Mouse (Mus musculus) T-helper 17 cell (primary cell): ENCODE data around the gene Tlr5.

ENCODE experiments used
- in situ Hi-C, 2 experiments: fragments of 300-600 bp; cut with MboI, MseI; formaldehyde crosslinking; loops; 1 replicate in 1 of 2; 2 replicates in 1 of 2; pipeline ENCODE4 v1.15.1; 2025; ENCODE audit warnings: high pct_unique_total_duplicates in 2 of 2

Gene Tlr5

DNA sequence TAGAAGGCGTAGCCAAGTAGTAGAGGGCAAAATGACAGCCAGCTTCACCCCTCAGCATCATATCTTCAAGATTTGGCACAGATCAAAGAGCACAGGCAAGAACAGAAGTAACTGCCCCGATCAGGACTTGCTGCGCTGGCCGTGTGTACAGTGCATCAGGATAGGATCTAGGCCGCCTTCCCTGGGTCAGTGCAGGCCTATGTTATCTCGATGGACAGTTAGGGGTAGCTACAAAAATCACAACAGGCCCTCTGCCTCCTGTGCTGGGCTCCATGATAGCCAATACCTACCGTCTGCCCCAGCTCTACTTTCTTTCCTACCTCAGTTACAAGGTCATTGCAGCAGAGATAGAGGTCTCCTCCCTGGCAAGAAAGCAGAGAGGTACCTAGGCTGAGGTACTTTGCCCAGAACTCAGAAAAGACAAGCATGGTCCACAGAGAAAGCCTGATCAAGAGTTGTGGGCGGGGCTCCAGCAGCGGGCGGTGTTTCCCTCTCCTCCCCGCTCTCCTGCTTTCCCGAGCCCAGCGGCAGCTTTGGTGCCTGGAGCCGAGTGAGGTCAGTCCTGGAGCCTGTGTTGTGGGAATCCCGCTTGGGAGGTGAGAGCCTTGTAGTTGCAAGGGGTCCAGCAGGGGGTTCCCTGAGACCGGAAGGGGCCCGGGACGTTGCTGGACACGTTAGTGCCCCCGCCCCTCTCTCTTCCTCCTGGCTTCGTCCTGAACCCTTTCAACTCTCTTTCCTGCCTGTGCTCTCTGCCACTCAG, at the start of gene Tlr5:
TSS of gene Tlr5 (plus strand) at position 502 of the 760 bp plus-strand sequence.
- in situ Hi-C loops, result loop anchor here in 1 of 2 experiments (5.0 kb wide), 1 partner anchor 87 kb away; no protein-coding TSS in a partner anchor

DNA sequence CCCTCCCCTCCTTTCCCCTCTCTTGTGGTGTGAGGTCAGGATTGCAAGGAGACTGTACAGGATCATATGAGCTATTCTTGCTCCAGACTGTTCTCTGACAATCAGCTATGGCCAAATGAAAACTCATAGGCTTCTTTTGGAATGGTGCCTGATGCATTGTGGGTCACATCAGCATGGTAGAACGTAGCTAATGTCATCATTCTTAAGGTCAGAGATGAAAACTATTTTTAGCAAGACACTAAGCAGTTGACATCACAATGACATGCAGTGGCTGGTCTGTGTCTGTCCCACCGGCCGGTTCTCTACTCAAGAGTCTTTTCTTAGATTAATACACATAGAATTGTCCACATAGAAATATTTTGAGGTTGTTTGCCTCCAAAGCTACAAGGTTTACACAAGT, 48.9 kb upstream of the Tlr5 start:
- in situ Hi-C loops, result no loop called here

- in situ Hi-C loops, result no loop called here
These were observed 46.2 kb upstream of the Tlr5 start for GRCm38 (mm10) chr1:182908050-182909036.

DNA sequence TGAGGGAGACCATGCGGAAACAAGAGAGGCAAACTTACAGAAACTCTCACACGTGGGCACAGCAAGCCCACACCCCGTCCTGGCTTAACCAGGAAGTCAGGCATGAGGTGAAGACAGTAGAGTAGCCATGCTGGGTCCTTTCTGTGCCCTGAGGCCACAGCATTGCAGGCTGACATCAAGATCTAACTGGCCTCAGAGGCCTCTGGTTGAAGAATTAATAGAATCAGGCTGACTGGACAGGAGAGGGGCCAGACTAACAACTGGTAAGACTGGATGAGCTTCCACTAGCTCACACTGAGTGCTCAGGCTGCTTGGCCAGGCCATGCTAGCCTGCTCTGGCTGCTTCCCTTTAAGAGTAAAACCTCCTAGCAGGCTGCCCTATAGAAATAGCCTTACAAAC, 45.5 kb upstream of the Tlr5 start:
- in situ Hi-C loops, result no loop called here

DNA sequence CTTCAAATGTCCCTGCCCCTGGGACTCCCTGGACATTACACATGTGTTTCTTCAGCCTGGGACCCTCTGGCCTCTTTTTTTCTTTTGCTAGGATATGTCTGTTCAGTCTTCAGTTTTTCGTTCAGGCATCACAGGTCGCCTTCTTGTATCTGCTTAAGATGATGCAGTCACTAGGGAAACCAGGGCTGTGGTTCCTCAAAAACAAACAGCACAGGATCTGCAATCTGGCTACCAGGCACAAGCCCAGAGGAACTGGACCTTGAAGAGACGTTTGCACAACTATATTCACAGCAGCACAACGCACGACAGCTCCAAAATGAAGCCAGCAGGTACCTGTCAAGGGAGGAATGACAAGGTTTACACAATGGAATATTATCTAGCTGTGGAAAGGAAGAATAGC, 45.0 kb upstream of the Tlr5 start:
- in situ Hi-C loops, result no loop called here

GRCm38 (mm10) chr1:182912591-182912990, 42.0 kb upstream of the Tlr5 start:
- in situ Hi-C loops, result no loop called here

DNA sequence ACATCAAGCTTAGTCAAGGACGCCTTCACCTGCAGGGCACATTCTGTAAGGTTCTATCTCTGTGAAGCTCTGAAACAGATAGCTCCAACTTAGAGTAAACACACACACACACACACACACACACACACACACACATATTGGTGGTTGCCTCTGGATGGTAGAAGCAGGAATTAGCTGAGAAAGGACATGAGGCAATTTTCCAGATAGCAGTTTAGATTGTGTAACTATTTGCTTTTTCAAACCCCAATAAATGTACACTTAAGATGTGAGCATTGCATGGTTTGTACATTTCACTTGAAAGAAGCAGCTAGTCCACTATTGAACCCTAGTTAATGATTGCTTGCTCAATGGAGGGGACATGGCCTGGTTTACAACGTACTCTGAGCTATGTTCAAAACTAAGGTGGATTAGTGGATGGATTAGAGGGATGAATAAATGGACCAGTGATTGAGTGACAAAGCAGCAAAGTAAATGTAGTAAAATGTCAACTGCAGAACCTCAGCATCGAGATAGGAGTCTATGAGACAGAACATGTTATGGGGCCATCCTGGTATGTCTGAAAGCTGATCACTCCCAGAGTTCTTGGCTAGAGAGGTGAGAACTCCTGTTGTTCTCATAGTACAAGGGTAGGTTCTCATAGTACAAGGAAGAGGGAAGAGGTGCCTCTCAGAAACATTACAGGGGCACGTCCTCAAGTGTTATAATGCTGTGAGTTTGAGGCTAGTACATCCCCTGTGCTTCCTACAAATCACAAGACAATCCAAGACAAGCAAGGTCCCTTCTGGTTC, 40.3 kb upstream of the Tlr5 start:
- in situ Hi-C loops, result no loop called here

DNA sequence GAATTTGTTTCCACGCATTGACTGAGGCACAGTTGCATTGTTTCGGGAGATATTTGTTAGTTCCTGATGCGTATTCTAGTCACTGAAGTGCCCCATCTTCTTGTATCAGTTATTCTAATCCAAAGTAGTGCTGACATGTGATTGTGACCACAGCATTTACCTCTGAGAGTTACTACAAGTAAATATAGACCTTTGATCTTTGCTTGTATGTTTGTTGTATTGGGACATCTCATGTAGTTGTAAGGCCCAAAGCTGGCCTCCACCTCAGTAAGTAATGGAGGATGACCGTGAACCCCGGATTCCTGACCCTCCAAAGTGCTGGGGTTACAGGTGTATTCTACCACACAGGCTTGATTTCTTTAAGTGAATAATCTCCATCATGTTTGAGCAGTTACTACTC, 38.4 kb upstream of the Tlr5 start:
- in situ Hi-C loops, result no loop called here

DNA sequence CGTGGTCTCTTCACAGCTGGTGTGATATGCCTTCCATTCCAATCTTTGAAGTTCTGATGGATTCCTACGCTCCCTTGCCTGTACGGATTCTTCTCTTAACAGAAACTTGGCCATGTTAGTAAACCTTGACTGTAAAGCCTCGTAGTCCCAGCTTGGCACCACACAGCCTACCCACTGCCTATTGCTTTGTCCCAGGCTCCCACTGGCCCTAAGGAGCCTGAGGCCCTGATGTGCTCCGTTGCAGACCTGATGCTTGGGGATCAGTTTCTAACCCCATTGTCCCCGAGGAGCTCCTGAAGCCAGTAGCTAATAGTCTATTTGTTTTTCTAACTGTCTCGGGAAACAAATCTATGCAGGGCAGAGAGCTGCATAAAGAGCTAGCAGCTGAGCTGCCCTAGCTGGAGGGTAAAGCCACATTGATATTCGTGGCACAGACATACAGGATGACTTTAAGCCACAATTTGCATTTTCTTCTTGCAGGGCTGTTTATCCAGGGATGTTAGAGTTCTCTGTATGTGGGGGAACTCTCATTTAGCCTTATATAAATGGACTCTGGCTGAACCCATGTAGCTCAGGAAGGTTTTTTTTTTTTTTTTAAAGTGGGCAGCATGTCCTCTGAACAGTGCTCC, 35.8 kb upstream of the Tlr5 start:
- in situ Hi-C loops, result no loop called here

GRCm38 (mm10) chr1:182922824-182923223, 31.8 kb upstream of the Tlr5 start:
- in situ Hi-C loops, result no loop called here

GRCm38 (mm10) chr1:182926465-182926864, 28.1 kb upstream of the Tlr5 start:
- in situ Hi-C loops, result no loop called here

DNA sequence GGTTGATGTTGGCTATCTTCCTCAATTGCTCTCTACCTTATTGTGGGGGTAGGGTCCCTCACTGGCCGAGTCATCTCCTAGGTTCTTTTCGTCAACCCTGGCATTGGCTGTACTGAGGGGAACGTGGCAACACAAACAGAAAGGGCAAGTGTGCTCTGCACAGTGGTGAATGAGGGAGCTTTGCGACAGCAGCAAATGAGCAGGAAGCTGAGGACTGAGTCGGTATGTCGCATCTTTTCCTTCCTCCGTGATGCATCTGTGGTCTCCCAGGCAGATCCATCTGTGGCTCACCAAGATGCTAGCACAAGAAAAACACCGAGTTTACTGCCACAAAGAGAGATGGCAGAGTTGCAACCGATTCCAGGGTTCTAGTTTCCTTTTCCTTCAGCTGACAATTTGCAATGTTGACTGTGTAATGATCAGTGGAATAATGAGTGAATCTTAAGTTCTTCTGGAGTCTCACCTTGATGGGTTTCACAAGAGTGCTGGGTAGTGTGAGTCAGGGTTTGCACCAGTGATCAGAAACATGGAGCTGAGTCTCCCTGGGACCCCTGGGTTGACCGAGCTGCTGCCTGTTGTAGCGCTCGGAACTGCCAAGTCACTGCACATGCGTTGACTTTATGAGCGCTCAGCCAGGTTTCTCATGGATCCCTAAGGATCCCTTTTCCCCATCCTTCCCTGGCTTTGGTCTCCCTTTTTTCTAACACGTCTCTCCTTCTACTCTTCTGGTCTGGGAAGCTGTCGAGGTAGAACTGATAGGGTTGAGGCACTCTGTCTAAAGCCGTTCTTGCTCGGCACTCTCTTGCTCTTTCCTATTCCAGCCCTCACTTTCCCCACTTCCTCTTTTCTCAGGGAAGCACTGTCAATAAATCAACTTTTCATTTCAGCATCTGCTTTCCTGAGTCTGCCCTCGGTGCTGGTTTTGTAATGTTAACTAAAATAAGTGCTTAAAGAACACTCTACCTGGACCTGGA, 26.4 kb upstream of the Tlr5 start:
- in situ Hi-C loops, result no loop called here

- in situ Hi-C loops, result no loop called here
These were observed 19.1 kb upstream of the Tlr5 start for GRCm38 (mm10) chr1:182935469-182935868.

- in situ Hi-C loops, result no loop called here
These were observed 17.0 kb upstream of the Tlr5 start for GRCm38 (mm10) chr1:182937486-182938120.

- in situ Hi-C loops, result no loop called here
These were observed 12.7 kb upstream of the Tlr5 start for GRCm38 (mm10) chr1:182941921-182942320.

GRCm38 (mm10) chr1:182943911-182944310, 10.7 kb upstream of the Tlr5 start:
- in situ Hi-C loops, result no loop called here

GRCm38 (mm10) chr1:182944638-182945037, 9.9 kb upstream of the Tlr5 start:
- in situ Hi-C loops, result no loop called here

DNA sequence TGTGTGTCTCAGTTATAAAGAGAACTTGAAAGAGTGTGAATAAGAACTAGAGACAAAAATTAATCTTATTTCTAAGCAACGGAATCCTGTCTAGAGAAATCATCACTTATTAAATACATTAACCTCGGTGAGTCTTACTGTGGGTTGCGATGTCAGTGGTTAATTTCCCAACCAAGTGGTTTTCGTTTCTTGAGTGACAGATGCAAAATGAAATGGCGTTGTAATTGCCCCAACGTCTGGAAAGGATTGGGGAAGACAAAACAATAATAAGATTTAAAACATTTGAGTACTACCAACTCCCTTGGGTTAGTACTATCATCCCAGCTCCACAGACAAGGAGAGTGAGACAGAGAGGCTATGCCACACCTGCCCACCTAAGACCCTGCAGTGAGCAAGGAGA, 9.0 kb upstream of the Tlr5 start:
- in situ Hi-C loops, result no loop called here

- in situ Hi-C loops, result no loop called here
These were observed 3.3 kb upstream of the Tlr5 start for GRCm38 (mm10) chr1:182951298-182951697.

DNA sequence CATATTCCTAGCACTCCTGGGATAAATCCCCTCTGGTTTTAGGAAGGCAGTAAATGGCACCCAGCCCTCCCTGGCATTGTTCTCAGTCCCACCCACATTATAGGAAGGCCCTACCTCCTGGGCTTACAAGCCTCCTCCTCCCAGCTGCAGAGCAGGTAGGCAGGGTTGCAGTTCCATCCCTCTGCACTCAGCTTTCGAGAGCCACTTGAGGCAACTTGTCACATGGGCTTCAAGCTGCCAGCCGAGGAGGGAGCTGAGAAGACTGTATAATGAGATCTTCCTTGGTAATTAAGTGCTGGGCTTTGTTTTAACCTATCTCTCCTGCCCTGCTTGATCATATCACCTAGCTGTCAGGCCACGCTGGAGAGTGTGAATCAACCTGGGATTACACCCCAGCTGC, 1.4 kb upstream of the Tlr5 start:
- in situ Hi-C loops, result no loop called here
